Mouse (Mus musculus): ENCODE measurements around the gene Epb41l4b. TPM values are rescaled to one million over a fixed set of nuclear protein-coding genes. Genes with fewer than 3 reads are reported as not detected.
A peak's percentile ranks its signal among the peaks of the same experiment; 100 is the strongest.

The Epb41l4b gene
- total and polyA plus RNA-seq, 2 experiments from 2014 or later, result 1.8 to 6.2 TPM

DNA sequence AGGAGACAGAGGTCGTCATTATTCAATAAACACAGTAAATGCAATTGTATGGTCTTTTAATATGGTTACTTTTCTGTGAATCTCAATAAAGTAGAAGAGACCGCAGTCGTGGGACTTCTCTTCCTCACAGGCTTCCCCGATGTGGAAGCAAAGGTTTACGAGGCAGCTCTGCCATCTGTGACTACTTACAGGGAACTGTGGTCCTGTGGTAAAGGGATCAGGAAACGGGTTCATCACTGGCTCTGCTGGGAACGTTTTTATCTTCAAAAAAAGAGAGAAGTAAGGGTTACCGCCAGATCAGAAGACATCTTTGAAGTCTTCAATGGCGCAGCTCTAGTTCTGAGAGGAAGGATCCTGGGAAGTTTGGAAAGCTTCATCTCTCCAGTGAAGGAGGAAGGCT lies 135.5 kb downstream of the Epb41l4b start:
- WGBS, result 86% methylated on average over 9 of the region's 9 CpGs
- no peak overlapping the region for H3K27ac ChIP-seq (ENCODE audit: low read depth, low read length)
- H3K4me3 ChIP-seq (ENCODE audit: low read depth, low read length), result no peak overlapping the region
- no peaks in the 10 kb centered on the region for H3K27me3 ChIP-seq (ENCODE audit: insufficient read depth, low read length)
- H3K9me3 ChIP-seq (ENCODE audit: low read length), result no peaks in the 10 kb centered on the region
- H3K4me1 ChIP-seq (ENCODE audit: insufficient read depth), result peaks cover 7% of the 10 kb centered on the region; the same call in 1 of the 2 replicates
- no peaks in the 10 kb centered on the region for H3K36me3 ChIP-seq (ENCODE audit: insufficient read depth)
- no peak for TF ChIP-seq CTCF (IDR thresholded peaks at IDR 0.05; ENCODE audit: low read depth)
- ATAC-seq, result no peak
- no peak overlapping the region for H3K4me2 ChIP-seq (ENCODE audit: low read depth)
- DNase-seq, result no peak
- H3K9ac ChIP-seq, result no peak overlapping the region

DNA sequence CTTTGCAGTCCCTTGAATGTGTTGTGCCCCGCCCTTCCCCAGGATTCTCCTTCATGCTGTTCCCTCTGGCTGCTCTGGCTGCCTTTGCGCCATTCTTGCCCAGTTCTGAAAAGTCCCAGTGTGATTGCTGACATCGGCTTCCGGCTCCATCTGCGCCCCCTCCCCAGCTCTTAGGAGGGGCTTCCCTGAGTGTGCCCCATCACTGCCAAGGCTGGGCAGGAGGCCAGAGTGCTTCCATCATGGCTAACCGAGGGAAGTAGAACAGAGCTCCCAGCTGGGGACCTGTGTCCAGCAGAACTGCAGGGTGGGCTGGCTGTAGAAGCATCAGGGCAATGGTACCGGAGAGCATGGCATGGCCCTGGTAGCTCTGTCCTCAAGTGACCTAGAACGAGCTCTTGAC lies 138.2 kb downstream of the Epb41l4b start:
- no peaks in the 10 kb centered on the region for H3K9me3 ChIP-seq (ENCODE audit: low read length)
- 48% methylated on average over 8 of the region's 8 CpGs for WGBS
- H3K27ac ChIP-seq (ENCODE audit: low read depth, low read length), result no peak overlapping the region
- no peak overlapping the region for H3K4me2 ChIP-seq (ENCODE audit: low read depth)
- H3K4me1 ChIP-seq (ENCODE audit: insufficient read depth), result peaks cover 7% of the 10 kb centered on the region; the same call in 1 of the 2 replicates
- H3K4me3 ChIP-seq (ENCODE audit: low read depth, low read length), result no peak overlapping the region
- no peak overlapping the region for H3K9ac ChIP-seq
- no peaks in the 10 kb centered on the region for H3K27me3 ChIP-seq (ENCODE audit: insufficient read depth, low read length)
- no peaks in the 10 kb centered on the region for H3K36me3 ChIP-seq (ENCODE audit: insufficient read depth)
- peak; percentile 88 for ATAC-seq
- TF ChIP-seq CTCF (IDR thresholded peaks at IDR 0.05; ENCODE audit: low read depth), result no peak
- peak; percentile 78 for DNase-seq

DNA sequence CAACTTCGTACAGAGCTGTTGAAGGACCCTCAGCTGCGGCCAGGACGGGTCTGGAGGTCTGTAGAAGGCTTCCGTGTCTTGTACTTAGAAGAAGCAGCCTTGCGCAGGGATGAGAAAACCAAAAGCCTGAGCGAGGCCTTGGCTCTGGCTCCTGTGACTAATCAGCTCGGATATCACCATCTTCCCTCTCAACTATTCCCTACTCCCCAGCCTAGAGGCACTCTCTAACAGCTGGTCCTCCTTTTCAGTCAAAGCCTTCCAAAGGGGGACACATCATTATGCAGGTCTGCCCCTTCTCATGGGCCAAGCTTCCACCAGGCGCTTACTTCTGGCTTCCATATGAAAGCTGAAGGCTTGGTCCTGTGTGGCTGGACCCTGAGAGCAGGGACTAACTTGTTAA lies 139.4 kb downstream of the Epb41l4b start:
- no peaks in the 10 kb centered on the region for H3K9me3 ChIP-seq (ENCODE audit: low read length)
- TF ChIP-seq CTCF (IDR thresholded peaks at IDR 0.05; ENCODE audit: low read depth), result no peak
- H3K4me3 ChIP-seq (ENCODE audit: low read depth, low read length), result no peak overlapping the region
- H3K4me2 ChIP-seq (ENCODE audit: low read depth), result no peak overlapping the region
- no peak overlapping the region for H3K27ac ChIP-seq (ENCODE audit: low read depth, low read length)
- no peak for DNase-seq
- H3K36me3 ChIP-seq (ENCODE audit: insufficient read depth), result no peaks in the 10 kb centered on the region
- H3K9ac ChIP-seq, result no peak overlapping the region
- WGBS, result 81% methylated on average over 8 of the region's 8 CpGs
- ATAC-seq, result no peak
- no peaks in the 10 kb centered on the region for H3K27me3 ChIP-seq (ENCODE audit: insufficient read depth, low read length)
- H3K4me1 ChIP-seq (ENCODE audit: insufficient read depth), result peaks cover 7% of the 10 kb centered on the region; the same call in 1 of the 2 replicates

DNA sequence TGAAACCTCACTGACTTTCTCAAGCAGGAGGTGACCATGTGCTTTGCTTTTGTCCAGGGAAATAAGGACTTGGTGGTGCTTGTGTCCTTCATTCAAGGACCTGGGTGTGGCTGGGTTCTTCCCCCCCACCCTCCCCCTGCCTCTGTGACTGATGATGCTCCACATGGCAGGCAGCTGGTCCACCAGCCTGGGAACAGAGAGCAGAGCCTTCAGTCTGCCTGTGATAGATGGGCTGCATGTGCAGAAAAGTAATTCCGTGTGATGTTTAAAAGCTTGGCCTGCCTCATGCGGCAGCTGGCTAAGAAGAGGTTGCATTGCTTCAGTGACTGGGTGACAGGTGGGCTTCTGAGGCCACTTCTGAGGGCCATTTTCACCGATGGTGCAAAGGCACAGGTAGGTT lies 140.5 kb downstream of the Epb41l4b start:
- no peak for DNase-seq
- Histone ChIP-seq H3K4me2 (ENCODE audit: low read depth) (no peak overlapping the region), H3K4me1 (ENCODE audit: insufficient read depth) (peaks cover 7% of the 10 kb centered on the region; the same call in 1 of the 2 replicates), H3K9ac (no peak overlapping the region), H3K4me3 (ENCODE audit: low read depth, low read length) (no peak overlapping the region), H3K9me3 (ENCODE audit: low read length) (no peaks in the 10 kb centered on the region), H3K36me3 (ENCODE audit: insufficient read depth) (no peaks in the 10 kb centered on the region), H3K27me3 (ENCODE audit: insufficient read depth, low read length) (no peaks in the 10 kb centered on the region), H3K27ac (ENCODE audit: low read depth, low read length) (no peak overlapping the region)
- no peak for ATAC-seq
- WGBS, result 77% methylated on average over 3 of the region's 3 CpGs
- TF ChIP-seq CTCF (IDR thresholded peaks at IDR 0.05; ENCODE audit: low read depth), result no peak

DNA sequence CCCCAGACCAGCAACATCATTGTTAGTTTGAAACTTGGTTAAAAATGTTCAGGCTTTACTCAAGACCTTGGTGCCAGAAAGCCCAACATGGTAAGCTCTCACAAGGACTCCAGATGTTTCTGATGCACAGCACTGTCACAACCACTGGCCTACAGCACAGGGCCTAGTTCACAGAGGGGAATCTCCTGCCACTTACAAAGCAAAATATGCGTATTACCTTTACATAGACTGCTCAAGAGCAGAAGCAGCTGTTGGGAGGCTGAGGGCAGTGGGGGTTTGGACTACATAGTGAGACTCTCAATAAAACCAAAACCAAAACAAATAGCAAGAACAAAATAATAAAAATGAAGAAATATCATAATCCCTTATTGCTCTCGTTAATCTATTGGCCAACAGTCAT lies 141.8 kb downstream of the Epb41l4b start:
- WGBS, result 95% methylated on average over 2 of the region's 2 CpGs
- no peak overlapping the region for H3K4me2 ChIP-seq (ENCODE audit: low read depth)
- no peak overlapping the region for H3K27ac ChIP-seq (ENCODE audit: low read depth, low read length)
- no peaks in the 10 kb centered on the region for H3K9me3 ChIP-seq (ENCODE audit: low read length)
- no peak overlapping the region for H3K9ac ChIP-seq
- H3K36me3 ChIP-seq (ENCODE audit: insufficient read depth), result no peaks in the 10 kb centered on the region
- no peak overlapping the region for H3K4me3 ChIP-seq (ENCODE audit: low read depth, low read length)
- peaks cover 7% of the 10 kb centered on the region; the same call in 1 of the 2 replicates for H3K4me1 ChIP-seq (ENCODE audit: insufficient read depth)
- no peak for DNase-seq
- no peaks in the 10 kb centered on the region for H3K27me3 ChIP-seq (ENCODE audit: insufficient read depth, low read length)
- TF ChIP-seq CTCF (IDR thresholded peaks at IDR 0.05; ENCODE audit: low read depth), result no peak
- ATAC-seq, result no peak

DNA sequence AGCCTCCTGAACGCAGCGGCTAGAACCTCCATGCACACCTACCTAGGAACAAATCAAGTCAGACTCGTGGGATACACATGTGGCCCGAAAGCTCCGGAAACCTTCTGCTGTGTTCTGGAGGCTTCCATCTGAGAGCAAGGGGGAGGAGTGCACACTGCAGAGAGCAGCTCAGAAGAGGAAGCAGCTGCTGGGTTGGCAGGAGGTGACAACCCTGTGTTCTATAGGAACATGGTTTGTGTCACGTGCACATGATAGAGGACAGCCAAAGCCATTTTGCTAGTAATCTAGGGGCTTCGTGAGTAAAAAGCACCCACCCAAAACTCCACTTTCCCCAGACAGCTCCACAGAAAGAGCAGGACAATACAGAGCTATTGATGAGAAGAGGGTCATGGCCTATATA lies 149.9 kb downstream of the Epb41l4b start:
- Histone ChIP-seq H3K27ac (ENCODE audit: low read depth, low read length) (no peak overlapping the region), H3K4me1 (ENCODE audit: insufficient read depth) (no peaks in the 10 kb centered on the region), H3K4me2 (ENCODE audit: low read depth) (no peak overlapping the region), H3K9me3 (ENCODE audit: low read length) (no peaks in the 10 kb centered on the region), H3K36me3 (ENCODE audit: insufficient read depth) (no peaks in the 10 kb centered on the region), H3K27me3 (ENCODE audit: insufficient read depth, low read length) (no peaks in the 10 kb centered on the region), H3K9ac (no peak overlapping the region), H3K4me3 (ENCODE audit: low read depth, low read length) (no peak overlapping the region)
- 81% methylated on average over 7 of the region's 7 CpGs for WGBS
- DNase-seq, result no peak
- no peak for TF ChIP-seq CTCF (IDR thresholded peaks at IDR 0.05; ENCODE audit: low read depth)
- no peak for ATAC-seq

DNA sequence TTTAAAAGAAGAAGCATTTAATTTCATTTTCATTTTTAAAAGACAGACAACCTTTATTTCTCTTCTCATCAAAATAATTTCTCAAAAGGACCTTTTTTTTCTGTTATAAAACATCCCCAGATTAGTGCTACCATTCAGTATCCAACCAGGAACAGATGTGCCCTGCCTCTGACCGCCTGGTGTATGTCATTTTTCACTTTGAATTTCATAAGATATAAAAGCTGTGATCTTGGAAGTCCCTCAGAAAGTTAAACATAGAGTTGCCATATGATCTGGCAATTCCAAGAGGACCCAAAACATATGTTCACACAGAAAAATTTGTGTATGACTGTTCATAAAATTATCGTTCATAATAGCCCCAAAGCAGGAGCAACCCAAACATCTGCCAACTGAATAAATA lies 151.3 kb downstream of the Epb41l4b start:
- no peak for TF ChIP-seq CTCF (IDR thresholded peaks at IDR 0.05; ENCODE audit: low read depth)
- Histone ChIP-seq H3K9ac (no peak overlapping the region), H3K36me3 (ENCODE audit: insufficient read depth) (no peaks in the 10 kb centered on the region), H3K9me3 (ENCODE audit: low read length) (no peaks in the 10 kb centered on the region), H3K4me3 (ENCODE audit: low read depth, low read length) (no peak overlapping the region), H3K27ac (ENCODE audit: low read depth, low read length) (no peak overlapping the region), H3K4me1 (ENCODE audit: insufficient read depth) (no peaks in the 10 kb centered on the region), H3K4me2 (ENCODE audit: low read depth) (no peak overlapping the region), H3K27me3 (ENCODE audit: insufficient read depth, low read length) (no peaks in the 10 kb centered on the region)
- WGBS, result 56% methylated on average over 2 of the region's 2 CpGs
- ATAC-seq (no peak), DNase-seq (no peak)

DNA sequence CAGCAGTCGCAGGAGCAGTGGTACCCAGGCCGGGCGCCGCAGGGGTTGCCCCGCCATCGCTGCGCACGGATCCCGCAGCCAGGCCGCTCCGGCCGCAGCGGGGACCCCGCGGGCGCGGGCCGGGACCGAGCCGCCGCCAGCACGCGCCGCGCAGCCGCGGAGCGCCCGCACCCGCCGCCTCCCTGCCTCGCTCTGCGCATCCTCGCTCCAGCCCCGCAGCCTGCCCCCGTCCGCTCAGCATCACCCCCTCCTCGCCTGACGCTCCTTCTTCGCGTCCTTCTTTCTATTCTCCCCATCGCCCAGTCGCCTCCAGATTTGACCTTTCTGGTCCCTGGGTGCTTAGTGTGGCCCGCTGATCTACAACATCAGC lies 153.0 kb downstream of the Epb41l4b start, which contains the start of gene Frrs1l:
Gene Frrs1l (minus strand): TSS at position 177 of the 370 bp plus-strand sequence.
- H3K4me3 ChIP-seq (ENCODE audit: low read depth, low read length), result peak within 1 kb of the TSS; percentile 75
- no peaks in the 10 kb centered on the region for H3K4me1 ChIP-seq (ENCODE audit: insufficient read depth)
- DNase-seq (peak; percentile 78), ATAC-seq (peak; percentile 93)
- H3K9me3 ChIP-seq (ENCODE audit: low read length), result no peaks in the 10 kb centered on the region
- no peaks in the 10 kb centered on the region for H3K36me3 ChIP-seq (ENCODE audit: insufficient read depth)
- H3K27ac ChIP-seq (ENCODE audit: low read depth, low read length), result peak within 1 kb of the TSS; percentile 89
- WGBS, result under 1% methylated on average over 31 of the region's 44 CpGs
- peak within 1 kb of the TSS; percentile 81 for H3K4me2 ChIP-seq (ENCODE audit: low read depth)
- no peaks in the 10 kb centered on the region for H3K27me3 ChIP-seq (ENCODE audit: insufficient read depth, low read length)
- peak within 1 kb of the TSS; percentile 81 for H3K9ac ChIP-seq
- TF ChIP-seq CTCF (IDR thresholded peaks at IDR 0.05; ENCODE audit: low read depth), result no peak

Measured in forebrain, postnatal 0 days (tissue).